Mouse (Mus musculus): ENCODE data around the gene Gpr1. TPM values are rescaled to one million over a fixed set of nuclear protein-coding genes. Genes with fewer than 3 reads are reported as not detected.
A peak's percentile ranks its signal among the peaks of the same experiment; 100 is the strongest.
"Not testable (repeated sequence)": the region's sequence is repeated elsewhere in the genome, so short reads cannot be mapped to it uniquely, and the experiment has no call there.

Gene Gpr1
- polyA plus RNA-seq, 1 experiment: 0.88 TPM

DNA sequence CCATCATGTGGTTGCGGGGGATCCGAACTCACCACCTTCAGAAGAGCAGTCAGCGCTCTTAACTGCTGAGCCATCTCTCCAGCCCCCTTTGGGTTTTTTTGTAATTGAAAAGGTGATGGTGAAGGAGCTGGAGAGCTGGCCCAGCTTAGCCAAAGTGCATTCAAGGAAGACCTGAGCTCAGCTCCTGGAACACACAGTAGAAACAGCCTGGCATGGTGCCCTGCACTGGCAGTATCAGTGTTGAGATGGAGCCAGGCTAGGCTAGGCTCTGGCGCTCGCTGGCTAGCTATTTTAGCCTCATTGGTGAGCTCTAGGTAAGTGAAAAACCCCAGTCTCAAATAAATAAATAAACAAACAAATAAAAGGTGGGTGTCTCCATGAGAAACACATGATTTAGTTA is 32.1 kb downstream of the Gpr1 start:
- no peaks in the 10 kb centered on the region for H3K4me1 ChIP-seq (ENCODE audit: control insufficient read depth, insufficient read depth, low read length)
- no peak for TF ChIP-seq CTCF (IDR thresholded peaks at IDR 0.05; ENCODE audit: borderline replicate concordance, insufficient read depth, low read length)
- TF ChIP-seq POLR2A (IDR thresholded peaks at IDR 0.05; ENCODE audit: low read depth, low read length): 0 out of 2 replicates have a peak, but pooled peaks have one; percentile 14
- no peak overlapping the region for H3K4me3 ChIP-seq (ENCODE audit: insufficient read depth, low read length)
- H3K27ac ChIP-seq (ENCODE audit: insufficient read depth, low read length): no peak overlapping the region

GRCm38 (mm10) chr1:63181480-63181879 is 32.9 kb downstream of the Gpr1 start:
- H3K4me3 ChIP-seq (ENCODE audit: insufficient read depth, low read length): no peak overlapping the region
- no peak overlapping the region for H3K27ac ChIP-seq (ENCODE audit: insufficient read depth, low read length)
- TF ChIP-seq POLR2A (IDR thresholded peaks at IDR 0.05; ENCODE audit: low read depth, low read length) (peak; percentile 52), CTCF (IDR thresholded peaks at IDR 0.05; ENCODE audit: borderline replicate concordance, insufficient read depth, low read length) (no peak)
- H3K4me1 ChIP-seq (ENCODE audit: control insufficient read depth, insufficient read depth, low read length): no peaks in the 10 kb centered on the region

DNA sequence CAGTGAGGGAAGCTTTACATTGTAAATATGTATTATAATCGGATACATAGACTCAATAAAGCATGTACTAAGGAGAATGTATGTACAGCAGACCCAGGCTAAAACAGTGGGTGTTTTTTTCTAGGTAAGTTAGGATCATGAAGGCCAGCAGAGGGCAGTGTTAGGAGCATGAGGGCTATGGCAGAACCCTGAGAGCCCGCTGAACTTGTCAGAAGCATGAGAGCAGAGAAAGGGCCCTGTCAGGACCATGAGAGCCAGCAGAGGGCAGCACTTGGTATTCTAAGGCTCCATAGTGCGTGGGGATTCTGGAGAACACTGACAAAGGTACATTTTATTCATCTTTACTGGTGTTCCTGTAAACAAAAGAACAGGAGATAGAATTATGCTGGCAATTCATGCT is 33.3 kb downstream of the Gpr1 start:
- Histone ChIP-seq H3K4me1 (ENCODE audit: control insufficient read depth, insufficient read depth, low read length) (no peaks in the 10 kb centered on the region), H3K4me3 (ENCODE audit: insufficient read depth, low read length) (no peak overlapping the region), H3K27ac (ENCODE audit: insufficient read depth, low read length) (no peak overlapping the region)
- TF ChIP-seq CTCF (IDR thresholded peaks at IDR 0.05; ENCODE audit: borderline replicate concordance, insufficient read depth, low read length) (peak; percentile 62), POLR2A (IDR thresholded peaks at IDR 0.05; ENCODE audit: low read depth, low read length) (no peak)

DNA sequence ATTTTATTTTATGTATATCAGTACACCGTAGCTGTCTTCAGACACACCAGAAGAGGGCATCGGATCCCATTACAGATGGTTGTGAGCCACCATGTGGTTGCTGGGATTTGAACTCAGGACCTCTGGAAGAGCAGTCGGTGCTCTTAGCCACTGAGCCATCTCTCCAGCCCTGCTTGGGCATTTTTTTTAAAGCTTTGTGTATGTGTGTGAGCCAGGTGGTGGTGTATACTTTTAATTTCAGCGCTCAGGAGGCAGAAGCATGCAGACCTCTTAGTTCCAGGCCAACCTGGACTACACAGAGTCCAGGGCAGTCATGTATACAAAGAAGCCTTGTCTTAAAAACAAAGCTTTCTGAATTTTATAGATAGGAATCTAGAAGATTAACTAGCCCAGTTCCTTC is 33.8 kb downstream of the Gpr1 start:
- H3K27ac ChIP-seq (ENCODE audit: insufficient read depth, low read length): not testable (repeated sequence)

GRCm38 (mm10) chr1:63180122-63180521 is 34.2 kb downstream of the Gpr1 start:
- Histone ChIP-seq H3K27ac (ENCODE audit: insufficient read depth, low read length) (no peak overlapping the region), H3K4me1 (ENCODE audit: control insufficient read depth, insufficient read depth, low read length) (no peaks in the 10 kb centered on the region; the same call in 1 of the 2 replicates), H3K4me3 (ENCODE audit: insufficient read depth, low read length) (no peak overlapping the region)
- TF ChIP-seq CTCF (IDR thresholded peaks at IDR 0.05; ENCODE audit: borderline replicate concordance, insufficient read depth, low read length): no peak

More for the DNA sequence above, 33.8 kb downstream of the Gpr1 start:
- not testable (repeated sequence) for H3K4me3 ChIP-seq (ENCODE audit: insufficient read depth, low read length); H3K4me1 ChIP-seq (ENCODE audit: control insufficient read depth, insufficient read depth, low read length)

GRCm38 (mm10) chr1:63178308-63178707 is 36.0 kb downstream of the Gpr1 start:
- Histone ChIP-seq H3K4me1 (ENCODE audit: control insufficient read depth, insufficient read depth, low read length) (no peaks in the 10 kb centered on the region; the same call in 1 of the 2 replicates), H3K4me3 (ENCODE audit: insufficient read depth, low read length) (peak overlapping the region; percentile 92), H3K27ac (ENCODE audit: insufficient read depth, low read length) (no peak overlapping the region)
- no peak for TF ChIP-seq POLR2A (IDR thresholded peaks at IDR 0.05; ENCODE audit: low read depth, low read length)
- no peak for TF ChIP-seq CTCF (IDR thresholded peaks at IDR 0.05; ENCODE audit: borderline replicate concordance, insufficient read depth, low read length)

DNA sequence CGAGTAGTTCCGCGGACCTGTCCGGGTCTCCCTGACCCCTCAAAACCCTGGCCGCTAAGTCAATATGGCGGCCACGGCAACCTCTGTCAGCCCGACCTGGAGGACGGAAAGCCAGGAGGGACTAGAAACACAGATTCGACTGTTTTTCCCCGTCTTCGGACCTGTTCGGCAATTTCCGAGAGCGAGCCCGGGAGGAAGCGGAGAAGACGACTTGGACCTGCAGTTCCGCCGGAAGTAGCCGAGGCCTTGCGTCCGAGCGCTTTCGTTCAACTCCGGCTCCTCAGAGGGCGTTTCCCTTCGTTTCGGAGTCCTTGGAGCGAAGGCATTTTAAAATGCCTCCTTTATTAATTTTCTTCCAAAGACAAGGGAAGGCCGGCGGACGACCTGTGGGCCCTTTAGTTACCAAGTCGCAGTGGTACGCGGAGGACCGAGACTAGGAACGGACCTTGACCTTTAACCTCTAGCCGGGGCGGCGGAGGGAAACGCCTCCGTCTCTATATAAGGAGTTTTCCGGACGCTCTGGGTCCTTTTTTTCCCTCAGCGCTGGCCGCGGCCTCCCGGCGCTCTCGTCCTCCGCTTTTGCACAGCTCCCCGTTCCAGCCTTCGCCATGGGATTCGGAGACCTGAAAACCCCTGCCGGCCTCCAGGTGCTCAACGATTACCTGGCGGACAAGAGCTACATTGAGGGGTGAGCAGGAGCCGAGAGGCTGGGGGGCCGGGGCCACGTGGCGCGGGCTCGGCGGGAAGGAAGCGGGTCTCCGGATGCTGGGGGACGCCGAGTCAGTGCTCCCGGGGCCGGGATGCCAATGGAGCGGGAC is 37.5 kb downstream of the Gpr1 start, which contains the start of the genes Eef1b2 and Ndufs1:
Eef1b2 (plus strand) TSS at position 222 of the 818 bp plus-strand sequence.
Ndufs1 (minus strand) TSS at position 230 of the 818 bp plus-strand sequence.
- TF ChIP-seq POLR2A (IDR thresholded peaks at IDR 0.05; ENCODE audit: low read depth, low read length) (peak; percentile 93), CTCF (IDR thresholded peaks at IDR 0.05; ENCODE audit: borderline replicate concordance, insufficient read depth, low read length) (no peak)

GRCm38 (mm10) chr1:63176259-63176603 is 38.1 kb downstream of the Gpr1 start:
- H3K27ac ChIP-seq (ENCODE audit: insufficient read depth, low read length): peak overlapping the region; percentile 40; the same call in 1 of the 2 replicates
- TF ChIP-seq CTCF (IDR thresholded peaks at IDR 0.05; ENCODE audit: borderline replicate concordance, insufficient read depth, low read length) (no peak), POLR2A (IDR thresholded peaks at IDR 0.05; ENCODE audit: low read depth, low read length) (no peak; the same call in 1 of the 2 replicates)
- no peaks in the 10 kb centered on the region; the same call in 1 of the 2 replicates for H3K4me1 ChIP-seq (ENCODE audit: control insufficient read depth, insufficient read depth, low read length)
- H3K4me3 ChIP-seq (ENCODE audit: insufficient read depth, low read length): peak overlapping the region; percentile 92

More for the DNA sequence above, 37.5 kb downstream of the Gpr1 start, which contains the start of the genes Eef1b2 and Ndufs1:
- peak within 1 kb of the TSS; percentile 92 for H3K4me3 ChIP-seq (ENCODE audit: insufficient read depth, low read length)
- no peaks in the 10 kb centered on the region; the same call in 1 of the 2 replicates for H3K4me1 ChIP-seq (ENCODE audit: control insufficient read depth, insufficient read depth, low read length)
- peak within 1 kb of the TSS; percentile 87 for H3K27ac ChIP-seq (ENCODE audit: insufficient read depth, low read length)

DNA sequence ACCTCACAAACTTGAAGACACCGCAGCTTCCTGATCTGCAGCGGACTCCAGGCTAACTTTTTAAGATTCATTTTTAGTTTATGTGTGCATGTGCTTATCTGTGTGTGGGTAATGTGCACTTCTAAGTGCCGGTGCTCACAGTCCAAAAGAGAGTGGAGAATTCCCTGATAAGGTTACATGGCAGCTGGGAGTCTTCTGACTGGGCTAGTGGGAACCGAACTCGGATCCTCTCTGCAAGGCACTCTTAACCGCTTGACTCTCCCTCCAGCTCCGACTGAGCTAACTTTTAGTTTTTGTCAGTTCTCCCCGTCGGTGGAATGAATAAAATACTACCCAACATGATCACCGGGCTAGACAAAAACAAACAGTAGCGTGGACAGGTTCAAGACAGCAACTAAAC is 38.5 kb downstream of the Gpr1 start:
- Histone ChIP-seq H3K4me1 (ENCODE audit: control insufficient read depth, insufficient read depth, low read length) (no peaks in the 10 kb centered on the region; the same call in 1 of the 2 replicates), H3K27ac (ENCODE audit: insufficient read depth, low read length) (peak overlapping the region; percentile 40; the same call in 1 of the 2 replicates), H3K4me3 (ENCODE audit: insufficient read depth, low read length) (peak overlapping the region; percentile 92)
- no peak for TF ChIP-seq CTCF (IDR thresholded peaks at IDR 0.05; ENCODE audit: borderline replicate concordance, insufficient read depth, low read length)
- no peak for TF ChIP-seq POLR2A (IDR thresholded peaks at IDR 0.05; ENCODE audit: low read depth, low read length)

- no peaks in the 10 kb centered on the region for H3K4me1 ChIP-seq (ENCODE audit: control insufficient read depth, insufficient read depth, low read length)
- H3K4me3 ChIP-seq (ENCODE audit: insufficient read depth, low read length): no peak overlapping the region
- TF ChIP-seq CTCF (IDR thresholded peaks at IDR 0.05; ENCODE audit: borderline replicate concordance, insufficient read depth, low read length): no peak
- no peak for TF ChIP-seq POLR2A (IDR thresholded peaks at IDR 0.05; ENCODE audit: low read depth, low read length)
- H3K27ac ChIP-seq (ENCODE audit: insufficient read depth, low read length): no peak overlapping the region
Observed at GRCm38 (mm10) chr1:63168638-63169037, 45.7 kb downstream of the Gpr1 start.

Data from embryonic fibroblast, embryonic 13.5 days (primary cell).